ENCODE assay signal across 15 mouse cellular contexts in genomic region chr3:70309304-70309703, GRCm38 (mm10).
A peak's percentile ranks its signal among the peaks of the same experiment; 100 is the strongest.
DNase-seq lines count a peak whose midpoint lies in the region; ATAC-seq lines count a peak whose summit lies in the region.
"Had no signal": no experiment of that assay in that cellular context is flagged by ENCODE, and none has a peak within 500 bp of the region (broad histone marks: within the 10 kb centered on the region; RNA-seq: fewer than 3 reads in every experiment).

No protein-coding gene starts in this region.

- H3K27me3 ChIP-seq in midbrain, embryonic 16.5 days (ENCODE audit: control insufficient read depth, insufficient read depth, low read depth, low read length), result no peaks in the 10 kb centered on the region
- no peaks in the 10 kb centered on the region for H3K27me3 ChIP-seq in midbrain, embryonic 13.5 days
- H3K27me3 ChIP-seq: embryonic facial prominence, embryonic 15.5 days; limb, embryonic 15.5 days; midbrain, embryonic 15.5 days; neural tube, embryonic 13.5 days had no signal

- 88% methylated on average over 4 of the region's 4 CpGs for WGBS in midbrain, embryonic 16.5 days
- 91% methylated on average over 4 of the region's 4 CpGs for whole genome bisulfite sequencing in midbrain, embryonic 13.5 days

- H3K4me3 ChIP-seq in midbrain, embryonic 16.5 days (ENCODE audit: low read depth, low read length), result no peak overlapping the region
- no peak overlapping the region for H3K4me3 ChIP-seq in midbrain, embryonic 13.5 days (replicated peaks)
- H3K4me3 ChIP-seq: embryonic facial prominence, embryonic 15.5 days; limb, embryonic 15.5 days; midbrain, embryonic 15.5 days; neural tube, embryonic 13.5 days had no signal

- 0 out of 2 replicates have a peak, but pooled peaks have one; percentile 21 for ATAC-seq in midbrain, embryonic 16.5 days
- no peak for ATAC-seq in midbrain, embryonic 13.5 days
- ATAC-seq in frontal cortex, adult (ENCODE audit: low TSS enrichment), result no peak
- ATAC-seq: midbrain, embryonic 15.5 days had no signal

- H3K4me2 ChIP-seq in midbrain, embryonic 16.5 days (ENCODE audit: low read length), result no peak overlapping the region
- H3K4me2 ChIP-seq in midbrain, embryonic 13.5 days (replicated peaks), result no peak overlapping the region
- H3K4me2 ChIP-seq: embryonic facial prominence, embryonic 15.5 days; limb, embryonic 15.5 days; midbrain, embryonic 15.5 days; neural tube, embryonic 13.5 days had no signal

- H3K27ac ChIP-seq in midbrain, embryonic 16.5 days (ENCODE audit: low read length), result no peak overlapping the region
- no peak overlapping the region for H3K27ac ChIP-seq in midbrain, embryonic 13.5 days
- H3K27ac ChIP-seq: embryonic facial prominence, embryonic 15.5 days; limb, embryonic 15.5 days; macrophage; midbrain, embryonic 15.5 days; neural tube, embryonic 13.5 days had no signal

- peak; percentile 48 for DNase-seq in cerebellum, adult 11-12 months
- DNase-seq in cerebellum, postnatal 10 days, result peak; percentile 81 to 89
- DNase-seq in gastrocnemius, postnatal 25 days, result peak; percentile 58
- DNase-seq in MN1 (ENCODE audit: low spot score), result no peak
- DNase-seq: kidney, adult 9 months; lung, adult 2 months; thymus, adult 2 months had no signal

- H3K4me1 ChIP-seq in midbrain, embryonic 16.5 days (ENCODE audit: control insufficient read depth, insufficient read depth, low read length), result no peaks in the 10 kb centered on the region
- H3K4me1 ChIP-seq in midbrain, embryonic 13.5 days (replicated peaks), result no peaks in the 10 kb centered on the region
- H3K4me1 ChIP-seq: embryonic facial prominence, embryonic 15.5 days; limb, embryonic 15.5 days; midbrain, embryonic 15.5 days; neural tube, embryonic 13.5 days had no signal

- H3K9me3 ChIP-seq in midbrain, embryonic 16.5 days (replicated peaks; ENCODE audit: control insufficient read depth, low read length, poor library complexity, severe bottlenecking), result no peaks in the 10 kb centered on the region
- H3K9me3 ChIP-seq in midbrain, embryonic 13.5 days, result no peaks in the 10 kb centered on the region
- H3K9me3 ChIP-seq: embryonic facial prominence, embryonic 15.5 days; limb, embryonic 15.5 days; midbrain, embryonic 15.5 days; neural tube, embryonic 13.5 days had no signal

- no peak overlapping the region for H3K9ac ChIP-seq in midbrain, embryonic 16.5 days (ENCODE audit: low read depth, low read length)
- H3K9ac ChIP-seq in midbrain, embryonic 13.5 days (replicated peaks), result no peak overlapping the region
- H3K9ac ChIP-seq: embryonic facial prominence, embryonic 15.5 days; limb, embryonic 15.5 days; midbrain, embryonic 15.5 days; neural tube, embryonic 13.5 days had no signal

- H3K36me3 ChIP-seq in midbrain, embryonic 16.5 days (ENCODE audit: control insufficient read depth, insufficient read depth, low read length), result no peaks in the 10 kb centered on the region
- H3K36me3 ChIP-seq in midbrain, embryonic 13.5 days, result no peaks in the 10 kb centered on the region
- H3K36me3 ChIP-seq: embryonic facial prominence, embryonic 15.5 days; limb, embryonic 15.5 days; midbrain, embryonic 15.5 days; neural tube, embryonic 13.5 days had no signal
